Mouse (Mus musculus) forebrain, embryonic 14.5 days (tissue): ENCODE results near the gene Mgat3. TPM values are rescaled to one million over a fixed set of nuclear protein-coding genes. Genes with fewer than 3 reads are reported as not detected.

Source experiments
- ATAC-seq: fragments of 200-750 bp; cut with Nextera tagmentation; 2 replicates; pipeline ENCODE4 v1.8.0; 2017; ENCODE audit warnings: mild to moderate bottlenecking, moderate library complexity
- DNase-seq: peaks from one replicate; pipeline ENCODE4 v3.0.0-alpha.2; 2015; ENCODE audit warnings: low spot score
- H3K27ac ChIP-seq: fragments of 300-500 bp; sonication (generic); 2 replicates; pipeline ENCODE4 v1.5.1; 2014; ENCODE audit warnings: low read depth, mild to moderate bottlenecking, control low read depth, low read length, moderate library complexity
- H3K27me3 ChIP-seq: fragments of 300-500 bp; sonication (generic); replicated peaks from 2 replicates; pipeline ENCODE4 v1.6.1; 2014; ENCODE audit warnings: low read length, control low read depth, mixed read lengths; ENCODE audit not compliant: control insufficient read depth, insufficient read depth
- H3K36me3 ChIP-seq: fragments of 300-500 bp; sonication (generic); 2 replicates; pipeline ENCODE4 v1.6.1; 2014; ENCODE audit warnings: low read length, control low read depth; ENCODE audit not compliant: control insufficient read depth, insufficient read depth
- H3K4me1 ChIP-seq: fragments of 300-500 bp; sonication (generic); 2 replicates; pipeline ENCODE4 v1.6.1; 2014; ENCODE audit warnings: antibody characterized with exemption, low read length, control low read depth; ENCODE audit not compliant: control insufficient read depth, insufficient read depth
- H3K4me2 ChIP-seq: fragments of 300-500 bp; sonication (generic); 2 replicates; pipeline ENCODE4 v1.6.1; 2014; ENCODE audit warnings: mild to moderate bottlenecking, control low read depth, low read length
- H3K4me3 ChIP-seq: fragments of 300-500 bp; sonication (generic); 2 replicates; pipeline ENCODE4 v1.5.1; 2014; ENCODE audit warnings: low read depth, low read length, control low read depth
- H3K9ac ChIP-seq: fragments of 300-500 bp; sonication (generic); 2 replicates; pipeline ENCODE4 v1.6.1; 2014; ENCODE audit warnings: mild to moderate bottlenecking, low read length, control low read depth, moderate library complexity
- H3K9me3 ChIP-seq: fragments of 300-500 bp; sonication (generic); replicated peaks from 2 replicates; pipeline ENCODE4 v1.6.1; 2016; ENCODE audit warnings: low read length, control low read depth, mixed read lengths; ENCODE audit not compliant: control insufficient read depth
- WGBS: fragments of 180-500 bp; shearing (Covaris S2); extraction: QIAGEN DNeasy Blood & Tissue Kit; methylation state at CpG from one replicate; pipeline ENCODE4 v1.1.7; 2014; 5-methylcytosine and 5-hydroxymethylcytosine counted together
- polyA plus RNA-seq: library from polyadenylated mRNA; unstranded; fragments of >200 nt; fragmentation: Nextera tagmentation; extraction: Ambion mirVana; gene quantifications from 2 replicates; pipeline ENCODE4 v1.2.1, GENCODE M21; 2014

Gene Mgat3
- polyA plus RNA-seq, 1 experiment from 2014 or later: 11.7 TPM

DNA sequence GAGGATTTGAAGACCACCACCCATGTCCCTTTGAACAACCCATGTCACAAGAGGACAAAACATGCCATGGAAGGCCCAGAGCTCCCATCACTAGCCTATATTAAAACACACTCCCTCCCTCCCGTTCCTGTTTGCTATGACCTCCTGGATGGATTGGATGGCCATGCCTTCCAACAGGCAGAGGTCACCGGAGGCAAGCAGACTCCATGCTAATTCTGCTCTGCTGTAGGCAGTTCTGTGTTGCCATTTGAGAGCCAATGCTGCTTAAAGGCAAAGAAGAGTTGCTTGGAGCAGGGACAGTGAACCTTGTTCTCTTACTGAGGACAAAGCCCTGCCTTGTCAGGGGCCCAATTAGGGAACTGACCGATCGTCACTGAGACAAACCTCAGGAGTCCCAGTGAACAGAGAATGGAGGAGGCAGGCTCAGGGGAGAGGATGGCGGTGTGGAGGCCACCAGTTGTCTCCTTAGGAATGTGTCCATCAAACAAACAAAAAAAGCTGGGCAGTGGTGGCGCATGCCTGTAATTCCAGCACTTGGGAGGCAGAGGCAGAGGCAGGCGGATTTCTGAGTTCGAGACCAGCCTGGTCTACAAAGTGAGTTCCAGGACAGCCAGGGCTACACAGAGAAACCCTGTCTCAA, 86.0 kb downstream of the Mgat3 start:
- 72% methylated on average over 8 of the region's 8 CpGs for WGBS
- H3K4me1 ChIP-seq: peaks cover 19% of the 10 kb centered on the region

DNA sequence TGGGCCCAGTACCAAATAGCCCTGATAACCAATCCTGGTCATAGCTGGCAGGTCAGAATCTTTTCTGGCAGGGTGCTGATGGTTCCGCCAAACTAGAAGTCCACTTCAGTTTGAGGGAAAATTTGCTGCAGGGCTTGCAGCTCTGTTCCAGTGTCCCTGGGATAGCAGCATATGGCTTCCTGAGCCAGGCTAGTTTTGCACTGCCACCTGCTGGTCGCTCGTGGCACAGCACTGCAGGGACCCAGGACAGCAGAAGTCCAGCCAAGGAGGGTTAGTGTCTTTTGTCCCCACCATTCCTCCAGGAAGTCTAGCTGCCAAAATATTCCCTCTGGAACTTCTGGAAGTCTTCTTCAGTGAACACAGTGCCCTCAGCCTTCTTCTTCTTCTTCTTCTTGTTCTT, 87.2 kb downstream of the Mgat3 start:
- Histone ChIP-seq H3K4me3 (no peak overlapping the region), H3K4me1 (peaks cover 19% of the 10 kb centered on the region), H3K9me3 (no peaks in the 10 kb centered on the region), H3K4me2 (no peak overlapping the region), H3K36me3 (peaks cover 45% of the 10 kb centered on the region), H3K27me3 (no peaks in the 10 kb centered on the region), H3K9ac (no peak overlapping the region), H3K27ac (no peak overlapping the region)
- DNase-seq (peak; percentile 86), ATAC-seq (no peak)
- WGBS: 11% methylated on average over 3 of the region's 3 CpGs

More for the DNA sequence above, 86.0 kb downstream of the Mgat3 start:
- H3K4me2 ChIP-seq: no peak overlapping the region
- no peak for DNase-seq
- ATAC-seq: no peak
- no peak overlapping the region for H3K27ac ChIP-seq
- no peaks in the 10 kb centered on the region for H3K27me3 ChIP-seq
- peaks cover 45% of the 10 kb centered on the region for H3K36me3 ChIP-seq
- no peak overlapping the region for H3K9ac ChIP-seq
- H3K9me3 ChIP-seq: no peaks in the 10 kb centered on the region
- no peak overlapping the region for H3K4me3 ChIP-seq

DNA sequence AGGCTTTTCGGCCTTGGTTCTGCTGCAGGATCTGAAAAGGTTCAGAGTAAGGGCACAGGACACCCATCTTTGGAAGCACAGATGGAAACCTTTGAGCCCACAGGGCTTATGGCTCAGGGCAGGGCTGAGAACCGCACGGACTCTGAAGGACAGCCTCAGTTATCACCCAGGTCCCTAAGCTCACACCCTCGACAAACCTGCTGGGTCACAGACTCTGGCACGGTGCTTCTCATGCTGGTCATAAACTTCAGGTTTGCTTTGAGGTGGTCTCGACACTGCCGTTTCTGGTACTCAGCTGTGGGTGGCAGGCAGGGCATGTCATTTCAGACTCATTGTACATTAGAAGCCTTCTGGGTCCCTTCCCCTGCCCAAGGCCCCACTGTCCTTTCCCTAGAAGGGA, 87.6 kb downstream of the Mgat3 start:
- Histone ChIP-seq H3K4me1 (peaks cover 19% of the 10 kb centered on the region), H3K27ac (no peak overlapping the region)
- WGBS: 77% methylated on average over 7 of the region's 7 CpGs

DNA sequence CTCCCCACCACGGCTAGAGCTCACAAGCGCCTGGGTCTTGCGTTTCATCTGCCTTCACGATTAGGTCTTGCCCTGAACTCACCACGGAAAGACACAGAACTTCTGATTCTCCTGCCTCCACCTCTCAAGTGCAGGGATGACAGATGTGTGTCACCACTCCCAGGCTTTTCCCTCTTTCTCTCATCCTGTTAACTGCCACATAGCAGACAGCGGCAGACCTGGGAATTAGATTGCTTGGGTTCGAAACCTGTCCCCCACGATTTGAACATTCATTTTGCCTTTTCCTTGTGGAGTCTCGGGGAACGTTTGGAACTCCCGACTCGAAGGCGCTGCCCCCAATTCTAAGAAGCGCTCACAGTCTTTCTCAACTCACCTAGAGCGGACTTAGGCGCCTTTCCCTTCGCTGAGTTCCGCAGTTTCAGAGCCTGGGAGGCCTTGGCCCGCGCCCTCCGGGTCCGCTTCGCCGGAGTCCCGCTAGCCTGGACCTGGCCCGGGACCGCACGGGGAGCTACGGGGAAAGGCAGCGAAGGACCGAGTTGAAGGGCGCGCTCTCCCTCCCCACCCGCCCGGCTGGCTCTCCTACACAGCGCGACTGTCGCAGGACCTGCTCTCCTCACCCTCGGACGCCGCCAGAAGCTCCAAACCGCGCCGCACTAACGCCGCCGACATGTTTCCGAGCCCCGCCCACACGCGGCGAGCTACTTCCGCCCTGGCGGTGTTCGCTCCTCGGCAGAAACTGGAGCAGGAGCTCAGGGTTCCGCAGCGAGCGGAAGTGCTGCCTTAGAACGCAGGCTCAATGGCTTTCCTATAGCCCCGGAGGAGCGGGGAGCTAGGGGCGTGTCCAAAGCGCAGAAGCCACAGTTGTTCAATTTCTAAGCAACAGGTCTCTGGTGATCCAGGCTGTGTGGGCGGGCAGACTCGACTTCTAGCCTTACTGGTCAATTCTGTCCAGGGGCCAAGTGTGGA, 90.4 kb downstream of the Mgat3 start, which contains the start of gene Rps19bp1:
Rps19bp1 (minus strand) TSS at position 706 of the 966 bp plus-strand sequence.
- no peaks in the 10 kb centered on the region for H3K27me3 ChIP-seq
- H3K4me1 ChIP-seq: peaks cover 5% of the 10 kb centered on the region; the same call in 1 of the 2 replicates
- peak; percentile 96 for DNase-seq
- WGBS: 1% methylated on average over 66 of the region's 66 CpGs
- H3K36me3 ChIP-seq: peaks cover 19% of the 10 kb centered on the region
- peak within 1 kb of the TSS; percentile 88 for H3K4me3 ChIP-seq
- peak within 1 kb of the TSS; percentile 74 for H3K27ac ChIP-seq
- H3K9me3 ChIP-seq: no peaks in the 10 kb centered on the region
- ATAC-seq: peak; percentile 93
- peak within 1 kb of the TSS; percentile 87 for H3K9ac ChIP-seq
- peak within 1 kb of the TSS; percentile 84 for H3K4me2 ChIP-seq

More for the DNA sequence above, 87.6 kb downstream of the Mgat3 start:
- ATAC-seq (no peak), DNase-seq (no peak)
- peaks cover 45% of the 10 kb centered on the region for H3K36me3 ChIP-seq
- no peak overlapping the region for H3K4me2 ChIP-seq
- H3K9me3 ChIP-seq: no peaks in the 10 kb centered on the region
- no peak overlapping the region for H3K4me3 ChIP-seq
- no peak overlapping the region for H3K9ac ChIP-seq
- no peaks in the 10 kb centered on the region for H3K27me3 ChIP-seq

Other genes starting within 250 kb of the Mgat3 start
- gene Cbx7, start 202.6 kb upstream of the Mgat3 start, polyA plus RNA-seq: 1.6 and 2.1 TPM in 2 replicates
- gene Pdgfb, start 158.7 kb upstream of the Mgat3 start, polyA plus RNA-seq: 2.7 and 3.4 TPM in 2 replicates
- 28.8 and 30.1 TPM in 2 replicates for gene Syngr1, start 82.4 kb upstream of the Mgat3 start, polyA plus RNA-seq
- 768 and 902 TPM in 2 replicates for gene Rpl3, start 81.9 kb upstream of the Mgat3 start, polyA plus RNA-seq
- gene Tab1, start 40.6 kb upstream of the Mgat3 start, polyA plus RNA-seq: 33.1 and 36.6 TPM in 2 replicates
- 28.3 and 37.0 TPM in 2 replicates for gene Mief1, start 60.3 kb downstream of the Mgat3 start, polyA plus RNA-seq
- gene AC140267.1, start 62.1 kb downstream of the Mgat3 start, polyA plus RNA-seq: not detected in 2 replicates
- 133 and 140 TPM in 2 replicates for gene Atf4, start 81.5 kb downstream of the Mgat3 start, polyA plus RNA-seq
- gene Rps19bp1, start 90.6 kb downstream of the Mgat3 start, polyA plus RNA-seq: 71.1 and 78.0 TPM in 2 replicates
- gene Cacna1i, start 113.5 kb downstream of the Mgat3 start, polyA plus RNA-seq: 0.46 and 0.51 TPM in 2 replicates